Mouse (Mus musculus) thymus, adult 2 months (tissue): Measurements from ENCODE around the gene Ppp2r2c.

ENCODE experiments used
- CTCF ChIP-seq: fragments of 200-500 bp; IDR thresholded peaks from 2 replicates; pipeline ENCODE4 v1.5.1; 2012; ENCODE audit warnings: mild to moderate bottlenecking, control low read depth, low read length, moderate library complexity, borderline replicate concordance; ENCODE audit not compliant: control insufficient read depth, poor library complexity, insufficient read depth; ENCODE audit errors: extremely low read depth
- POLR2A ChIP-seq: fragments of 200-500 bp; IDR thresholded peaks from 2 replicates; pipeline ENCODE4 v1.6.1; 2012; ENCODE audit warnings: mild to moderate bottlenecking, low read length, control low read depth, moderate library complexity; ENCODE audit not compliant: control insufficient read depth, poor library complexity, insufficient read depth; ENCODE audit errors: extremely low read depth

- no peak for TF ChIP-seq CTCF
- TF ChIP-seq POLR2A, result no peak
These were observed 121.9 kb downstream of the Ppp2r2c start for GRCm38 (mm10) chr5:36990196-36990595.
